Mouse (Mus musculus): ENCODE results near the gene Olfr768.
"Not testable (repeated sequence)": the region's sequence is repeated elsewhere in the genome, so short reads cannot be mapped to it uniquely, and the experiment has no call there.

Olfr768 gene

DNA sequence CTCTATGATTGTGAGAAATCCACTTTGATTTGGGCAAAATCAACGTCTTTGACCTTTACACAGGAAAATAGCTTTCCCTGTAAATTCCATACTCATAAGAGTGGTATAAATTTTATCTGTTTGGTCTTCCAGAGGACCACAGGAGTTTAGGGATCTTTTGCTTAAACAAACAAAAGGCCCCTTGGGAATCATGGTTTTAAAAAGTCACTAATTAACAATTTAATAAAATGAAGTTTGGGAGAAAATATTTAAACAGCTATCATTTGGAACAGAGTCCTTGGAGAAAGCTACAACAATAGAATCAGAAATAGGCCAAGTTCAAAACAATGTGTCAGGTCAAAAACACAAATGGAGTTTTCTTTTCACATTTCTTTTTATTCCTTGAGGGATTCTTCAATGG is at the start of gene Olfr768:
Gene Olfr768, minus strand, starts transcription at position 101 of the 400 bp plus-strand sequence.
- DNase-seq, result no peak

- no peak for DNase-seq
Observed at GRCm38 (mm10) chr10:129138898-129139297, 39.7 kb upstream of the Olfr768 start, which contains the start of gene Olfr770. Olfr770 (minus strand) TSS chr10:129138998.

GRCm38 (mm10) chr10:129117761-129118160 is 18.6 kb upstream of the Olfr768 start, which contains the start of gene Olfr769:
Olfr769 (minus strand) TSS chr10:129117861.
- DNase-seq, result no peak

- DNase-seq, result no peak
Observed at GRCm38 (mm10) chr10:129115146-129115545, 16.0 kb upstream of the Olfr768 start.

GRCm38 (mm10) chr10:129101231-129101630 is 2.1 kb upstream of the Olfr768 start:
- DNase-seq, result no peak

GRCm38 (mm10) chr10:129082810-129083209 is 16.4 kb downstream of the Olfr768 start, which contains the start of gene Olfr767:
Olfr767 (minus strand) TSS chr10:129082910.
- not testable (repeated sequence) for DNase-seq

DNA sequence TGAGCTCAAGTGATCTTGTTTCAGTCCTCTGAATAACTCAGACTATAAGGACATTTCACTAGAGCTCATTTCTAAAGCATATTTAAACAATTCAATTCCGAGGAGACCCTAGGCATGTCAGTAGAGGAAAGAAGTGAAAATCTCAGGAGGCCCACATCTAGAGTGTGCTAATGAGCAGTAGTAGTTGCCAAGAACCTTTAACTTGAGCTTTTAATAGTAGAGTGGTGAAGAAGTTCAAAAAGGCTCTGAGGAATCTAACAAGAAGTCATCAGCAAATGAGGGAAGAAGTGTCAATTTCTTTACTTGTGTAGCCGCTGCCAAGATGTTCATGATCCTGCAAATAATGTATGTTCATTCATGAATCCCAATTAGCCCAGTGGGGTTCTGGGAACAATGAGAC is 30.3 kb downstream of the Olfr768 start, which contains the start of gene Olfr766-ps1:
Gene Olfr766-ps1, minus strand, starts transcription at position 101 of the 400 bp plus-strand sequence.
- DNase-seq, result no peak

- not testable (repeated sequence) for DNase-seq
Observed at GRCm38 (mm10) chr10:129049898-129050297, 49.3 kb downstream of the Olfr768 start, which contains the start of gene Olfr765. Olfr765 (minus strand) TSS chr10:129049998.
